Mouse (Mus musculus): ENCODE results near the gene A230050P20Rik. TPM values are rescaled to one million over a fixed set of nuclear protein-coding genes. Genes with fewer than 3 reads are reported as not detected.
A peak's percentile ranks its signal among the peaks of the same experiment; 100 is the strongest.

A230050P20Rik gene
- total RNA-seq, 2 experiments from 2014 or later: 1.5 to 2.6 TPM

GRCm38 (mm10) chr9:20893590-20894343, 25.3 kb downstream of the A230050P20Rik start:
- ATAC-seq (ENCODE audit: poor library complexity, severe bottlenecking): no peak

DNA sequence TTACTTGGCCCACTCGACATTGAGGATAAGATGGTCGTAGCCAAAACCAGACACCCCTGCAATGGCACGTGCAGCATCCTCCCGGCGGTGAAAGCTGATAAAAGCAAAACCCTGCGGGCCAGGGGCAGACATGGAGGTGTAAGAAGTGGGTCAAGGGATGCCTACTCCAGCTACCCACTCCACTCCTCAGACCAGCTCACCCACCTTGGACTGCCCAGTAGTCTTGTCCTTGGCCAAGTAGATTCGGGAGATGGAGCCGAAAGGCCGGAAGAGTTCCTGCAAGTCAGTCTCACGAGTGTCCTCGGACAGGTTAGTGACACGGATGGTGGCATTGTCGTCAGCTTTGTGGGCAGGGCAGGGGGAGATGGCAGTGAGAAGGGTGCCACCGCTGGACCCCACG, 26.2 kb downstream of the A230050P20Rik start:
- no peak for ATAC-seq (ENCODE audit: poor library complexity, severe bottlenecking)

DNA sequence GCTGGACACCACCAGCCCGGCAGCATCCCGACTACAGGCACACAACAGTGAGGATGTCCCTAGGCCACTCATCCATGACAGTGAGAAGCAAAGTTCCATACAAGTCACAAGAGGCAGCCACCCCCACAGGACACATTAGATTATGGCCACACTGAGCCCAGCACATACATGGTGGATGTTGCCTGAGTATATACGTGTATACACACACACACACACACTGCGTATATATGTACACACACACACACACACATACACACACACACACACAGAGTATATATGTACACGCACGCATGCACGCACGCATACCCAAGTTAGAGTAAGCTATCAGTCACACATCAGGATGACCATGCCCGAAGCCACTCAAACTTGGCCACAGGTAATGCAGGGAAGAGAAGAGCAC, 26.9 kb downstream of the A230050P20Rik start:
- no peak for ATAC-seq (ENCODE audit: poor library complexity, severe bottlenecking)

GRCm38 (mm10) chr9:20897736-20898510, 29.5 kb downstream of the A230050P20Rik start:
- ATAC-seq (ENCODE audit: poor library complexity, severe bottlenecking): 0 out of 2 replicates have a peak, but pooled peaks have one; percentile 8

DNA sequence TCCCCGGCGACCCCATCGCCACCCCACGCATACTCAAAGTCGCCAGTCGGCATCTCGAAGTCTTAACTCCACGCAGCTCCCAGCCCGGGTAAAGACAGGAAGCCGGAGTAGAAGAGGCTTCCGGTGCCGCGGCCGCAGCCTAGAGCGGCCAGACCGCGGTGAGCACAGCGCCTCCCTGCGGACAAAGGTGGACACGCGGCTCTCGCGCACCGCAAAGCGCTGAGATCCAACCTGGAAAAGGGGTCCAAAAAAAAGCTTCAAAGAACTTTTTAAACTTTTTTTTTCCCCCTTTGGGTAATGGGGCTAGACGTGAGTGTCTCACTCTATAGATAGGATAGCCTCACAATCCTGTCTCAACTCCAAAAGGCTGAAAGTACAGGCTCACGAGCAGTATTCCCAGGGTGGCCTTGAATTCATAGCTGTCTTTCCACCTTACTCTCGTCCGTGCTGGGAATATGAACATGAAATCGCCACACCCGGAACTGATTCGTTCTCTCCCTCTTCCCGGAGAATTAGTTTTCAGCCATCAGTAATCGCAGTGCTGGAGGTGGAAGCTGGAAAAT, 30.1 kb downstream of the A230050P20Rik start, which contains the start of gene Eif3g:
Eif3g (minus strand) TSS at position 113 of the 563 bp plus-strand sequence.
- ATAC-seq (ENCODE audit: poor library complexity, severe bottlenecking): peak; percentile 96

GRCm38 (mm10) chr9:20901466-20902173, 33.2 kb downstream of the A230050P20Rik start:
- ATAC-seq (ENCODE audit: poor library complexity, severe bottlenecking): peak; percentile 41; the same call in 1 of the 2 replicates

GRCm38 (mm10) chr9:20902174-20902491, 33.7 kb downstream of the A230050P20Rik start:
- no peak for ATAC-seq (ENCODE audit: poor library complexity, severe bottlenecking)

- ATAC-seq (ENCODE audit: poor library complexity, severe bottlenecking): no peak
Observed at GRCm38 (mm10) chr9:20909948-20910347, 41.5 kb downstream of the A230050P20Rik start.

- peak; percentile 78 for ATAC-seq (ENCODE audit: poor library complexity, severe bottlenecking)
Observed at GRCm38 (mm10) chr9:20916160-20916559, 47.7 kb downstream of the A230050P20Rik start.

GRCm38 (mm10) chr9:20923258-20923657, 54.8 kb downstream of the A230050P20Rik start:
- no peak for ATAC-seq (ENCODE audit: poor library complexity, severe bottlenecking)

Other genes with a start within 250 kb of the A230050P20Rik start
- 455 and 486 TPM in 2 replicates for gene Ubl5, start 225.8 kb upstream of the A230050P20Rik start, total RNA-seq (2015)
- gene Ubl5, start 225.8 kb upstream of the A230050P20Rik start, total RNA-seq (2017): 123 and 127 TPM in 2 replicates
- gene Fbxl12, start 223.9 kb upstream of the A230050P20Rik start, total RNA-seq (2015): 14.4 and 20.1 TPM in 2 replicates
- 4.1 and 4.5 TPM in 2 replicates for gene Fbxl12, start 223.9 kb upstream of the A230050P20Rik start, total RNA-seq (2017)
- 10.2 and 10.6 TPM in 2 replicates for gene Pin1, start 216.5 kb upstream of the A230050P20Rik start, total RNA-seq (2015)
- 7.5 and 9.8 TPM in 2 replicates for gene Pin1, start 216.5 kb upstream of the A230050P20Rik start, total RNA-seq (2017)
- not detected in 2 replicates for gene Olfm2, start 122.3 kb upstream of the A230050P20Rik start, total RNA-seq (2015)
- gene Olfm2, start 122.3 kb upstream of the A230050P20Rik start, total RNA-seq (2017): not detected in 2 replicates
- gene Col5a3, start 53.6 kb upstream of the A230050P20Rik start, total RNA-seq (2015): 0.04 TPM in 1 of 2 replicates, not detected in the other
- 0.11 TPM in 1 of 2 replicates, not detected in the other for gene Col5a3, start 53.6 kb upstream of the A230050P20Rik start, total RNA-seq (2017)
- gene Rdh8, start 50.1 kb upstream of the A230050P20Rik start, total RNA-seq (2015): not detected in 2 replicates
- not detected in 2 replicates for gene Rdh8, start 50.1 kb upstream of the A230050P20Rik start, total RNA-seq (2017)
- gene Angptl6, start 11.1 kb downstream of the A230050P20Rik start, total RNA-seq (2015): 0.62 and 1.3 TPM in 2 replicates
- gene Angptl6, start 11.1 kb downstream of the A230050P20Rik start, total RNA-seq (2017): 0.11 and 0.57 TPM in 2 replicates
- gene Ppan, start 19.5 kb downstream of the A230050P20Rik start, total RNA-seq (2015): 5.7 and 7.8 TPM in 2 replicates
- 27.5 and 32.2 TPM in 2 replicates for gene Ppan, start 19.5 kb downstream of the A230050P20Rik start, total RNA-seq (2017)
- 88.4 and 102 TPM in 2 replicates for gene Eif3g, start 30.0 kb downstream of the A230050P20Rik start, total RNA-seq (2015)
- 79.0 and 80.6 TPM in 2 replicates for gene Eif3g, start 30.0 kb downstream of the A230050P20Rik start, total RNA-seq (2017)
- 85.4 and 89.6 TPM in 2 replicates for gene Dnmt1, start 91.2 kb downstream of the A230050P20Rik start, total RNA-seq (2015)
- gene Dnmt1, start 91.2 kb downstream of the A230050P20Rik start, total RNA-seq (2017): 165 and 171 TPM in 2 replicates
- gene S1pr2, start 108.1 kb downstream of the A230050P20Rik start, total RNA-seq (2015): 7.5 and 8.9 TPM in 2 replicates
- 2.8 and 3.0 TPM in 2 replicates for gene S1pr2, start 108.1 kb downstream of the A230050P20Rik start, total RNA-seq (2017)
- gene Mrpl4, start 134.1 kb downstream of the A230050P20Rik start, total RNA-seq (2015): 47.3 and 63.6 TPM in 2 replicates
- gene Mrpl4, start 134.1 kb downstream of the A230050P20Rik start, total RNA-seq (2017): 44.5 and 50.3 TPM in 2 replicates
- 9.6 and 15.3 TPM in 2 replicates for gene Icam1, start 147.3 kb downstream of the A230050P20Rik start, total RNA-seq (2015)
- gene Icam1, start 147.3 kb downstream of the A230050P20Rik start, total RNA-seq (2017): 19.5 and 20.5 TPM in 2 replicates
- 0.91 and 1.1 TPM in 2 replicates for gene Icam4, start 160.7 kb downstream of the A230050P20Rik start, total RNA-seq (2015)
- 0.44 and 2.4 TPM in 2 replicates for gene Icam4, start 160.7 kb downstream of the A230050P20Rik start, total RNA-seq (2017)
- gene Icam5, start 163.4 kb downstream of the A230050P20Rik start, total RNA-seq (2015): not detected in 2 replicates
- gene Icam5, start 163.4 kb downstream of the A230050P20Rik start, total RNA-seq (2017): not detected in 2 replicates
- gene Zglp1, start 198.5 kb downstream of the A230050P20Rik start, total RNA-seq (2015): 1.2 TPM in 1 of 2 replicates, not detected in the other
- gene Zglp1, start 198.5 kb downstream of the A230050P20Rik start, total RNA-seq (2017): not detected in 2 replicates
- 0.16 and 0.22 TPM in 2 replicates for gene Gm49373, start 204.5 kb downstream of the A230050P20Rik start, total RNA-seq (2015)
- gene Gm49373, start 204.5 kb downstream of the A230050P20Rik start, total RNA-seq (2017): 0.59 TPM in 1 of 2 replicates, not detected in the other
- 0.73 and 2.1 TPM in 2 replicates for gene Fdx1l, start 205.0 kb downstream of the A230050P20Rik start, total RNA-seq (2015)
- 15.3 and 17.5 TPM in 2 replicates for gene Fdx1l, start 205.0 kb downstream of the A230050P20Rik start, total RNA-seq (2017)
- gene Gm38431, start 223.4 kb downstream of the A230050P20Rik start, total RNA-seq (2015): 43.4 and 44.9 TPM in 2 replicates
- 3.8 and 5.1 TPM in 2 replicates for gene Gm38431, start 223.4 kb downstream of the A230050P20Rik start, total RNA-seq (2017)
- gene Raver1, start 223.4 kb downstream of the A230050P20Rik start, total RNA-seq (2015): 36.0 and 43.0 TPM in 2 replicates
- gene Raver1, start 223.4 kb downstream of the A230050P20Rik start, total RNA-seq (2017): 17.1 and 22.0 TPM in 2 replicates